Mouse (Mus musculus): Measurements from ENCODE around the gene Izumo2.

GRCm38 (mm10) chr7:44727151-44727550 lies 18.6 kb downstream of the Izumo2 start:
- TF ChIP-seq POLR2A (IDR thresholded peaks at IDR 0.05; ENCODE audit: low read depth, low read length) (no peak), CTCF (conservative IDR thresholded peaks at IDR 0.05; ENCODE audit: insufficient read depth, insufficient read length, low read depth, low read length) (no peak)
